Mouse (Mus musculus) forebrain, embryonic 13.5 days (tissue): ENCODE data around the gene Dnm2. TPM values are rescaled to one million over a fixed set of nuclear protein-coding genes. Genes with fewer than 3 reads are reported as not detected.
"Not testable (repeated sequence)": the region's sequence is repeated elsewhere in the genome, so short reads cannot be mapped to it uniquely, and the experiment has no call there.

Experiments
- ATAC-seq: fragments of 200-750 bp; cut with Nextera tagmentation; 2 replicates; pipeline ENCODE4 v1.8.0; 2017
- H3K27ac ChIP-seq: fragments of 300-500 bp; sonication (generic); 2 replicates; pipeline ENCODE4 v1.5.1; 2015; ENCODE audit warnings: inconsistent platforms, mild to moderate bottlenecking, moderate library complexity
- H3K27me3 ChIP-seq: fragments of 300-500 bp; sonication (generic); 2 replicates; pipeline ENCODE4 v1.6.1; 2015; ENCODE audit warnings: mild to moderate bottlenecking, inconsistent platforms
- H3K36me3 ChIP-seq: fragments of 300-500 bp; sonication (generic); 2 replicates; pipeline ENCODE4 v1.6.1; 2015; ENCODE audit warnings: mild to moderate bottlenecking, inconsistent platforms; ENCODE audit not compliant: poor library complexity, severe bottlenecking
- H3K4me1 ChIP-seq: fragments of 300-500 bp; sonication (generic); 2 replicates; pipeline ENCODE4 v1.6.1; 2015; ENCODE audit warnings: inconsistent platforms
- H3K4me2 ChIP-seq: fragments of 300-500 bp; sonication (generic); 2 replicates; pipeline ENCODE4 v1.6.1; 2015; ENCODE audit warnings: inconsistent platforms, mild to moderate bottlenecking, moderate library complexity
- H3K4me3 ChIP-seq: fragments of 300-500 bp; sonication (generic); 2 replicates; pipeline ENCODE4 v1.5.1; 2015; ENCODE audit warnings: mild to moderate bottlenecking, inconsistent platforms
- H3K9ac ChIP-seq: fragments of 300-500 bp; sonication (generic); 2 replicates; pipeline ENCODE4 v1.6.1; 2015; ENCODE audit warnings: mild to moderate bottlenecking, inconsistent platforms
- H3K9me3 ChIP-seq: fragments of 300-500 bp; sonication (generic); replicated peaks from 2 replicates; pipeline ENCODE4 v1.6.1; 2016; ENCODE audit warnings: inconsistent platforms
- WGBS: fragments of 180-500 bp; shearing (Covaris S2); methylation state at CpG from one replicate; pipeline ENCODE4 v1.1.7; 2015; 5-methylcytosine and 5-hydroxymethylcytosine counted together
- polyA plus RNA-seq: library from polyadenylated mRNA; unstranded; fragments of >200 nt; fragmentation: Nextera tagmentation; extraction: Ambion mirVana; gene quantifications from 2 replicates; pipeline ENCODE4 v1.2.1, GENCODE M21; 2015

Dnm2 gene
- polyA plus RNA-seq, 1 experiment from 2014 or later, result 72.4 TPM

GRCm38 (mm10) chr9:21542001-21542400 is 117.3 kb downstream of the Dnm2 start:
- not testable (repeated sequence) for H3K4me2 ChIP-seq, ATAC-seq, H3K27ac ChIP-seq, H3K9me3 ChIP-seq, H3K9ac ChIP-seq, H3K36me3 ChIP-seq, H3K4me3 ChIP-seq, H3K27me3 ChIP-seq
- 94% methylated on average over 2 of the region's 2 CpGs for WGBS
- peaks cover 12% of the 10 kb centered on the region for H3K4me1 ChIP-seq

GRCm38 (mm10) chr9:21545351-21545915 is 120.7 kb downstream of the Dnm2 start:
- Histone ChIP-seq H3K4me2 (peak overlapping the region; percentile 70), H3K4me1 (peaks cover 27% of the 10 kb centered on the region), H3K27ac (peak overlapping the region; percentile 98), H3K27me3 (no peaks in the 10 kb centered on the region), H3K36me3 (peaks cover 11% of the 10 kb centered on the region), H3K9me3 (no peaks in the 10 kb centered on the region), H3K4me3 (peak overlapping the region; percentile 76), H3K9ac (peak overlapping the region; percentile 95)
- peak; percentile 62 for ATAC-seq
- WGBS, result 3% methylated on average over 9 of the region's 9 CpGs

DNA sequence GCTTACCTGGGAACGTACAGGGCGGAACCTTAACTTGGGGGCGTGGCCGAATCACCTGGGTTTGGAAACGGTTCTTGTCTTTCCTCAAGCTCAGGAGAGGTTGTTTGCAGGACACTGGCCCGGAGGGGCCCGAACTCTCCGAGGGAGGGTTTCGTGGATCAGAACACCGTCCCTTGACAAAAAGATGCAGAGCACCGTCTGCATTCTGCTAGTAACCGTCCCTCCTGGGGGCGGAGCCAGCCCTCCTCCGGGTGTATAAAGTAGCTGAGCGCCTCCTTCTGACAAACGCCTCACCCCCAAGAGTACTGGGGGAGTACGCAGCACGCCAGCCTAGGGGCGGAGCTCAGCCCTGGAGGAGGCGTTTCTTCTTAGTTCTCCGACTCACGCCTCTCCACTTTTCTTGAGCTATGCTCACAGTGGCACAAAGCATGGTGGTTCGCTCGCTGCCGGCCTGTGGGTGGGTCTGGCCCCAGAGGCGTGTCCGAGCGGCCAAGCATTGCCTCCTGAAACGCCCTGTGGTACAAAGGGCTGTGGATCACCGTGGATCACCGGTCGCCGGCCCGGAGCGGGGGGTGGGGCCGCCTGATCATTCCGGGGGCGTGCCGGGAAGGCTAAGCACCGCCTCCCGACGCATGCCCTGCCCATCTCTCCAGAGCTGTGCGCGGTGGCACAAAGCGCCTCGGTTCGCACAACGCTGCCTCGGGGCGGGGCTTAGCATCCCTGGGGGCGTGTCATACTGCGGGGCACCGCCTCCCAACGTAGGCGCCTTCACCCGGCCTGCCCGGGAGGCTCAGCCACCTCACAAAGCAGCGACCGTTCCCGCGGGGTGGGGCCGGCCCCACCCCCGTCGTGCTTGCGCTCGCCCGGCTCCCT is 121.4 kb downstream of the Dnm2 start:
- ATAC-seq, result peak; percentile 95
- under 1% methylated on average over 64 of the region's 67 CpGs for WGBS
- Histone ChIP-seq H3K4me3 (peak overlapping the region; percentile 76), H3K9ac (peak overlapping the region; percentile 95), H3K27ac (peak overlapping the region; percentile 98), H3K36me3 (peaks cover 17% of the 10 kb centered on the region), H3K27me3 (no peaks in the 10 kb centered on the region), H3K4me2 (peak overlapping the region; percentile 70), H3K4me1 (peaks cover 28% of the 10 kb centered on the region), H3K9me3 (no peaks in the 10 kb centered on the region)

GRCm38 (mm10) chr9:21546789-21547074 is 122.0 kb downstream of the Dnm2 start, which contains the start of gene Carm1:
Carm1 (plus strand) TSS chr9:21546894.
- peak within 1 kb of the TSS; percentile 82 for H3K4me2 ChIP-seq
- H3K27ac ChIP-seq, result peak within 1 kb of the TSS; percentile 98
- no peak; the same call in 1 of the 2 replicates for ATAC-seq
- H3K9me3 ChIP-seq, result no peaks in the 10 kb centered on the region
- peak within 1 kb of the TSS; percentile 95 for H3K9ac ChIP-seq
- WGBS, result 5% methylated on average over 4 of the region's 52 CpGs
- peak within 1 kb of the TSS; percentile 76 for H3K4me3 ChIP-seq
- H3K4me1 ChIP-seq, result peaks cover 32% of the 10 kb centered on the region
- no peaks in the 10 kb centered on the region for H3K27me3 ChIP-seq
- H3K36me3 ChIP-seq, result peaks cover 21% of the 10 kb centered on the region

DNA sequence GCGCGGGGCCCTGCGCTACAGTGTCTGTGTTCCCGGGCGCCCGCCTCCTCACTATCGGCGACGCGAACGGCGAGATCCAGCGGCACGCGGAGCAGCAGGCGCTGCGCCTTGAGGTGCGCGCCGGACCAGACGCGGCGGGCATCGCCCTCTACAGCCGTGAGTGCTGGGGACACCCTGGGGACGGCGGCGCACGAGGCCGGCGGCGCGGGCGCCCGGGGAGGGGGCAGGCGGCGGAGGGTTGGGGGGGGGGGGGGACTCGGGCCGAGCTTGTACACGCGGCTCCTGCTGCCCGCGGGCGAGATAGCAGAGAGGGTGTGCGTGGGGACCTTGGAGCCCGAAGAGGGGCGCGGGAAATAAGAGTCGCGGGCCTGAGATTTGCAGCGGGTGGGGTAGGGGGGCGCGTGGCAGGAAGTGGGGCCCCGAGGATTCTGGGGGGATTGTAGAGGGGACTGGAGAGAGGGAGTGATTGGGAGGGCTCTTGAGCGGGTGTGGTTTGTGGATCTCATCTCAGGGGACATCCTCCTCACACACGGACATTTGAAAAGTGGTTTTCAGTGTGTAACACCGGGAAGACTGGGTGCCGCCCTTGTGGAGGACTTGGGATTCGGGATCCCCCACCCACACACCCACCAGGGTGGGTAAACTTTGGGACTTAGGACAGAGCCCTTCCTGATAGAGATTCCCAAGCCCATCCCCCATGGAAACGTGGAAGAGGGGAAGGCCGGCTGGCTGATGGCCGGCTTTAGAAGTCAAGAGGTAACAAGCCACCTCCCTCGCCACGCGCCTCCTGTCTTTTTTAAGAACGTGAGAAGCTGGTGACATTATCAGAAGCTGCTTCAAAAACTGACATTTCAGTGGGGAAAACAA is 122.6 kb downstream of the Dnm2 start:
- H3K27ac ChIP-seq, result peak overlapping the region; percentile 98
- H3K9me3 ChIP-seq, result no peaks in the 10 kb centered on the region
- peaks cover 21% of the 10 kb centered on the region for H3K36me3 ChIP-seq
- 1% methylated on average over 47 of the region's 66 CpGs for WGBS
- no peaks in the 10 kb centered on the region for H3K27me3 ChIP-seq
- H3K4me3 ChIP-seq, result peak overlapping the region; percentile 76
- peak overlapping the region; percentile 82 for H3K4me2 ChIP-seq
- peak overlapping the region; percentile 95 for H3K9ac ChIP-seq
- H3K4me1 ChIP-seq, result peaks cover 32% of the 10 kb centered on the region
- ATAC-seq, result peak; percentile 25

GRCm38 (mm10) chr9:21551049-21551448 is 126.3 kb downstream of the Dnm2 start:
- 98% methylated on average over 2 of the region's 2 CpGs for WGBS
- Histone ChIP-seq H3K4me2 (no peak overlapping the region), H3K36me3 (peaks cover 29% of the 10 kb centered on the region), H3K27ac (0 out of 2 replicates have a peak overlapping the region, but pooled peaks have one; percentile 35), H3K9ac (no peak overlapping the region), H3K9me3 (no peaks in the 10 kb centered on the region), H3K4me3 (no peak overlapping the region), H3K27me3 (no peaks in the 10 kb centered on the region), H3K4me1 (peaks cover 20% of the 10 kb centered on the region)
- ATAC-seq, result no peak

GRCm38 (mm10) chr9:21553607-21554273 is 129.0 kb downstream of the Dnm2 start:
- no peak overlapping the region for H3K27ac ChIP-seq
- H3K36me3 ChIP-seq, result peaks cover 41% of the 10 kb centered on the region
- no peaks in the 10 kb centered on the region for H3K27me3 ChIP-seq
- 94% methylated on average over 6 of the region's 6 CpGs for WGBS
- H3K9me3 ChIP-seq, result no peaks in the 10 kb centered on the region
- no peak overlapping the region for H3K9ac ChIP-seq
- H3K4me3 ChIP-seq, result no peak overlapping the region
- ATAC-seq, result no peak
- peaks cover 11% of the 10 kb centered on the region for H3K4me1 ChIP-seq
- no peak overlapping the region for H3K4me2 ChIP-seq

GRCm38 (mm10) chr9:21555198-21555742 is 130.6 kb downstream of the Dnm2 start:
- H3K4me1 ChIP-seq, result peaks cover 5% of the 10 kb centered on the region
- no peaks in the 10 kb centered on the region for H3K9me3 ChIP-seq
- no peak overlapping the region for H3K27ac ChIP-seq
- ATAC-seq, result no peak
- H3K4me3 ChIP-seq, result no peak overlapping the region
- 87% methylated on average over 6 of the region's 6 CpGs for WGBS
- no peaks in the 10 kb centered on the region for H3K27me3 ChIP-seq
- no peak overlapping the region for H3K9ac ChIP-seq
- H3K36me3 ChIP-seq, result peaks cover 41% of the 10 kb centered on the region
- no peak overlapping the region for H3K4me2 ChIP-seq

DNA sequence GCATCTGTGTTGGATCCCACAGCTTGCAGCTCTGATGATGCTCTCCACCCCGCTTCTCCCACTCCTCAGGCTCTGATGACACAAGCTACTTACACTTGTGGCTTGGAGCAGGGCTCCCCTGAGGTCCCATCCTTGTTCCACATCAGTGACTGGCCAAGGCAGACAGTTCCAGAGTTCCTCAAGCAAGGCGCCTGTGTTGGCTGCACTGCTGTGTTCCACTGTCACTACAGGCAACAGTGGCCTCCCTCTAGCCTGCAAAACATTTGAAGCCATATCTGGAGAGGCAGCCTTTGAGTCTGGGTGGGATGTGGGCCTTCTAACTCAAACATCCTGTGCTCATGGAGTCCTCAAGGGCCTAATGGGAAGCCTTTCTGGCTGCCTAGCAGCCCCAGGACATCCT is 132.3 kb downstream of the Dnm2 start:
- no peaks in the 10 kb centered on the region for H3K4me1 ChIP-seq
- 91% methylated on average over 2 of the region's 2 CpGs for WGBS

More for the DNA sequence above, 132.3 kb downstream of the Dnm2 start:
- H3K9me3 ChIP-seq, result no peaks in the 10 kb centered on the region
- H3K9ac ChIP-seq, result no peak overlapping the region
- no peak overlapping the region for H3K4me2 ChIP-seq
- H3K27me3 ChIP-seq, result no peaks in the 10 kb centered on the region
- H3K36me3 ChIP-seq, result peaks cover 35% of the 10 kb centered on the region
- H3K4me3 ChIP-seq, result no peak overlapping the region
- no peak overlapping the region for H3K27ac ChIP-seq
- no peak for ATAC-seq
